Mouse (Mus musculus) heart, embryonic 13.5 days (tissue): ENCODE measurements around the gene Synpo2. TPM values are rescaled to one million over a fixed set of nuclear protein-coding genes. Genes with fewer than 3 reads are reported as not detected.

ENCODE experiments used
- ATAC-seq: fragments of 200-750 bp; cut with Nextera tagmentation; 2 replicates; pipeline ENCODE4 v1.8.0; 2017; ENCODE audit warnings: moderate TSS enrichment; ENCODE audit not compliant: insufficient number of reproducible peaks, low FRiP score, low TSS enrichment; ENCODE audit errors: extremely low read depth
- H3K27ac ChIP-seq: fragments of 300-500 bp; sonication (generic); replicated peaks from 2 replicates; pipeline ENCODE4 v1.5.1; 2015; ENCODE audit warnings: moderate library complexity, mild to moderate bottlenecking, inconsistent platforms
- H3K27me3 ChIP-seq: fragments of 300-500 bp; sonication (generic); replicated peaks from 2 replicates; pipeline ENCODE4 v1.6.1; 2015; ENCODE audit warnings: mild to moderate bottlenecking, inconsistent platforms
- H3K36me3 ChIP-seq: fragments of 300-500 bp; sonication (generic); 2 replicates; pipeline ENCODE4 v1.6.1; 2015; ENCODE audit warnings: mild to moderate bottlenecking, inconsistent platforms
- H3K4me1 ChIP-seq: fragments of 300-500 bp; sonication (generic); 2 replicates; pipeline ENCODE4 v1.6.1; 2015; ENCODE audit warnings: inconsistent platforms
- H3K4me2 ChIP-seq: fragments of 300-500 bp; sonication (generic); 2 replicates; pipeline ENCODE4 v1.6.1; 2015; ENCODE audit warnings: inconsistent platforms, mild to moderate bottlenecking, moderate library complexity
- H3K4me3 ChIP-seq: fragments of 300-500 bp; sonication (generic); 2 replicates; pipeline ENCODE4 v1.5.1; 2015; ENCODE audit warnings: moderate library complexity, mild to moderate bottlenecking, inconsistent platforms
- H3K9ac ChIP-seq: fragments of 300-500 bp; sonication (generic); 2 replicates; pipeline ENCODE4 v1.6.1; 2015; ENCODE audit warnings: inconsistent platforms, mild to moderate bottlenecking, moderate library complexity
- H3K9me3 ChIP-seq: fragments of 300-500 bp; sonication (generic); 2 replicates; pipeline ENCODE4 v1.6.1; 2016; ENCODE audit warnings: inconsistent platforms
- WGBS: fragments of 180-500 bp; shearing (Covaris S2); methylation state at CpG from one replicate; pipeline ENCODE4 v1.1.7; 2015; ENCODE audit warnings: mixed read lengths; 5-methylcytosine and 5-hydroxymethylcytosine counted together
- polyA plus RNA-seq: library from polyadenylated mRNA; unstranded; fragments of >200 nt; fragmentation: Nextera tagmentation; extraction: Ambion mirVana; gene quantifications from 2 replicates; pipeline ENCODE4 v1.2.1, GENCODE M21; 2015

Synpo2 gene
- polyA plus RNA-seq, 1 experiment from 2014 or later = 16.8 TPM

DNA sequence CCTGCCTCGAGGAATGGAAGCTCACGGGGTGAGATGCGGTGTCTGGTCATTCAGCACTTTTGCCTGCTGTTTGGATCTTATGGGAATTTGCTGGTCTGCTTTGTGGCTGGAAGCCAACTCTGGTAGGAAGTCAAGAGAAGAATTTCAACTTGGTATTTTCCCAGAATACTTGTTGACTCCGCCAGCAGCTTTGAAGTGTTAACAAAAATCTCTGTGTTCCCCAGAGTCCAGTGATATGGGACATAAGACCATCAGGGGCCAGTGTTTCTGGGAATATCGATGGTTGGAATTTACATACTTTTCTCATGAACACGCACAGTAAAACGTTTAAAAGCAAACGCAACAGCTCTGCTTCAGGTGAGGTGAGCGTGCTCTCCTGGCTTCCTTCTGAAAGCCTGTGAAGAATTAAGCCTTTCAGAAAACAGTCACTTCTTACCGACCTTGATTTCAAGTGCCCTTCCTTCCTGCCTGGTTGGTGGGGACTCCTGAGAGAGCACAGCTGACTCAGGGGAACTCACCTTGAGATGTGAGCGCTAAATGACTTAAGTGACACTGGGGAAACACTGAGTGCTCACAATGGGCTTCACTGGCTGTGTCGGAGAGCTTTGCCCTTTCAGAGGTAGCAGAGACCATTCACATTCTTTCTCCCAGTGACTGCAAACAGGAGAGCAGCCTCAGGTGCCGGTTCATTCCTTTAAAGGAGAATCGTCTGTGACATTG is 128.0 kb downstream of the Synpo2 start:
- no peak for ATAC-seq
- H3K9me3 ChIP-seq = no peaks in the 10 kb centered on the region
- no peak overlapping the region for H3K4me3 ChIP-seq
- H3K4me2 ChIP-seq = peak overlapping the region; percentile 24
- WGBS = 40% methylated on average over 14 of the region's 14 CpGs
- peaks cover 46% of the 10 kb centered on the region for H3K4me1 ChIP-seq
- H3K36me3 ChIP-seq = peaks cover 30% of the 10 kb centered on the region
- no peaks in the 10 kb centered on the region for H3K27me3 ChIP-seq
- H3K9ac ChIP-seq = peak overlapping the region; percentile 55
- peak overlapping the region; percentile 68 for H3K27ac ChIP-seq

DNA sequence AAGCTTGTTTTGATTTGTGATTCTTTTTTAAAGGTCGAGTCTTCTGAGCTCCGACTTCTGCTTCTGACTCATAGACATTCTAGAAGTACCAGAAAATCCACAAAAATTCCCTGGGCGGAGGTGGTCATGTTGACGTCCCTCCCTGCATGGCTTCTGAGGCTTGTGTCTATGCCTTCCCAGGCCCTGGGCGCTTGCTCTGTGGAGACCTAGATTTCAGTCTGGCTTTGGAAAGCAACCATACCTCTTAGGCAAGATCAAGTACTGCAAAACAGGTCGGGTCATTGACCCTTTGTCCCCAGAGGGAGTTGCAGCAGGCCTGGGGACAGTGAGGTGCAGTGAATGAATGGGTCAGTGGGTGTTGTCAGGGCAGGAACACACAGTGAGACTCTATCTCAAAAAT is 131.6 kb downstream of the Synpo2 start:
- no peak for ATAC-seq
- WGBS = 78% methylated on average over 6 of the region's 6 CpGs
- H3K4me2 ChIP-seq = no peak overlapping the region
- no peaks in the 10 kb centered on the region for H3K36me3 ChIP-seq
- H3K27ac ChIP-seq = no peak overlapping the region
- H3K4me3 ChIP-seq = no peak overlapping the region
- H3K9ac ChIP-seq = no peak overlapping the region
- no peaks in the 10 kb centered on the region for H3K9me3 ChIP-seq
- H3K4me1 ChIP-seq = peaks cover 21% of the 10 kb centered on the region
- H3K27me3 ChIP-seq = no peaks in the 10 kb centered on the region

DNA sequence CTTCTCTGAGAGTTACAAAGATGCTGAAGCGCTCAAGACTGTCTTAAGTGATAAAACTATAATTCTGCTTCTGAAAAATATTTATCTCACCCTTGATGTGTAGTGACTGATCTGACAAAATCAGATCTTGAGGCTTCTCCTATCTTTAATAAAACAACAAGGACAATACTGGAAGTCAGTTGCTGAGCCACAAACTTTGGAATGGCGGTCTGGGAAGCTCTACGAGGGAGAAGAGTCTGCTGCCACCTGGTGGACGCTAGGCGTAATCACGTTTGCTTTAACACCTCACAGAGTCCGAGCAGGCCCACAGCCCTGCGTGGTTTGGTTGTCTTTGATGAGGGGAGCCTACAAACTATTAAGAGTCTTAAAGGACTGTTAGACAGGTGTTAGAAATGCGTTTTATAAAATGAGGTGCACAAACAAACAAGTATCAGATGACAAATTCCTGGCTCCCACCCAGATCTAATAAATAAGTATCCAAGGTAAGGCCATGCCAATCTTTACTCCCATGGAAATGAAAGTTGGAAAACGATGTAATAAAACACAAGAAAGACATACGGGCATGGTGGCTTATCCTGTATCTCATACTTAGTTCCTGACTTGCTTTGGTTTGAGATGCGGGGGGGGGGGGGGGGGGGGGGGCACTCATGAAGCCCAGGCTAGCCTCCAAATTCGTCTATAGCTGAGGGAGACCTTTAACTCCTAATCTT is 132.6 kb downstream of the Synpo2 start:
- WGBS = 18% methylated on average over 12 of the region's 13 CpGs
- H3K4me3 ChIP-seq = no peak overlapping the region
- H3K9me3 ChIP-seq = no peaks in the 10 kb centered on the region
- H3K27me3 ChIP-seq = no peaks in the 10 kb centered on the region
- ATAC-seq = peak; percentile 25; the same call in 1 of the 2 replicates
- no peak overlapping the region for H3K9ac ChIP-seq
- 0 out of 2 replicates have a peak overlapping the region, but pooled peaks have one; percentile 20 for H3K27ac ChIP-seq
- H3K4me1 ChIP-seq = peaks cover 11% of the 10 kb centered on the region
- no peaks in the 10 kb centered on the region for H3K36me3 ChIP-seq
- no peak overlapping the region for H3K4me2 ChIP-seq

DNA sequence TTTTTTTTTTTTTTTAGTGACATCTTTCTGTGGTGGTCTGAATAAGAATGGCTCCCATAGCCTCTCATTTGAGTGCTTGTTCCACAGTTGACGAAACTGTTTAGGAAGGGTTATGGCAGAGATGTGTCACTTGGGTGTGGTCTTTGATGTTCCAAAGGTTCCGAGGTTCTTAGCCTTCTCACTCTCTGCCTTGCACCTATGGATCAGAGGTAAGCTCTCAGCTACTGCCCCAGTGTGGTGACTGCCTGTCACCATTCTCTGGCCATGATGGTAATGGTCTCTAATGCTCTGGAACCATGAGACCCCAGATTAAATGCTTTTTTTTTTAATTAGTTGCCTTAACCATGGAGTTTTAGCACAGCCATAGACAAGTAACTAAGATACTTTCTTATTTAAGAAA is 134.2 kb downstream of the Synpo2 start:
- WGBS = 87% methylated on average over 2 of the region's 2 CpGs
- Histone ChIP-seq H3K4me1 (no peaks in the 10 kb centered on the region), H3K36me3 (no peaks in the 10 kb centered on the region), H3K27me3 (no peaks in the 10 kb centered on the region), H3K9ac (no peak overlapping the region), H3K9me3 (no peaks in the 10 kb centered on the region), H3K4me3 (no peak overlapping the region), H3K4me2 (no peak overlapping the region), H3K27ac (no peak overlapping the region)
- no peak for ATAC-seq

DNA sequence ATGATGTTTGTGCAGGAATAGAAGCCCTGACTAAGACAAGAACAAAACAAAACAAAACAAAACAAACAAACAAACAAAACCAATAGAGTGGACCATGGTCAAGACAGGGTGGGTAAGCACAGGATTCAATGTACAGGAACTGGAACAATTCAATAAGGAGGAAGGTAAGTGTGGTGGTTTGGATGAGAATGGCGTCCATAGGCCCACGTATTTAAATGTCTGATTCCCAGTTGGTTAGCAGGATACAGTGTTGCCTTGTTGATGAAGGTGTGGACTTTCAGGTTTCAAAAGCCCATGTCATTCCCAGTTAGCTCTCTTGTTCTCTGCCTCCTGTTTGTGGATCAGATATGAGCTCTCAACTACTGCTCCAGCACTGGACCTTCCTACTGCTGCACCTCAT is 140.8 kb downstream of the Synpo2 start:
- H3K27ac ChIP-seq = no peak overlapping the region
- H3K36me3 ChIP-seq = no peaks in the 10 kb centered on the region
- no peak overlapping the region for H3K4me2 ChIP-seq
- no peak for ATAC-seq
- 87% methylated on average over 2 of the region's 2 CpGs for WGBS
- no peak overlapping the region for H3K9ac ChIP-seq
- no peaks in the 10 kb centered on the region for H3K27me3 ChIP-seq
- H3K4me3 ChIP-seq = no peak overlapping the region
- no peaks in the 10 kb centered on the region for H3K9me3 ChIP-seq
- peaks cover 30% of the 10 kb centered on the region for H3K4me1 ChIP-seq

DNA sequence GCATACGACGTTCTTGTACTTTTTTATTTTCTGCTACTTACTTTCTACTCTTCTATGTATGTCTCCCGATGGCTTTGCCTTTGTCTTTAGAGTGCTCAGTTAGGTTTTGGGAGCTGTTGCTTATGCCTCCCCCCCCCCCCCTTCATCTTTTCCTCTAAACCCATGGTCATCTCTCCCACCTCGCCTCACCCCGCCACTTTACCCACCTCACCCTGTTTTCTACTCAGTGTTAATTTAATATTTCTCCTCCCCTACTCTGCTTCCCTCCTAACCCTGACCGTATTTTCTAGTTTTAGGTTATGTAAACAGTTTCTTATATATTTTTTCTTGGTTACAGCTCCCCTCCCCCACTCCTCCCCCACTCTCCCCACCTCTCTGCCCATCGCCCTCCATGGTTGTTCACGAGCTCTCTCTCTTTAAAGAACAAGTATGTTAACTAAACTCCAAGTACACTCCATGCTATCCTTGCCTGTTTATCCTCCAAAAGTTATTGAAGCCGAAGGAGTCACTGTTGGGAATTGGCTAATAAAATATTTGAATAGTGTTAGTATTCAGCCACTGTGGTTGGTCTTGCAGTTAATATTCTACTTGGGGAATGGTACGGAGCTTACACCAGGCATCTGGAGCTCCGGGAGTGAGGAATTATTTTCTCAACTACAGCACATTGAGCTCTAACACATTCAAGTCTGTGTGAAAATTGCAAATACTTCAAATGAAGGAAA is 142.1 kb downstream of the Synpo2 start:
- H3K4me3 ChIP-seq = no peak overlapping the region
- no peaks in the 10 kb centered on the region for H3K27me3 ChIP-seq
- 72% methylated on average over 11 of the region's 11 CpGs for WGBS
- no peak for ATAC-seq
- peak overlapping the region; percentile 93 for H3K27ac ChIP-seq
- peak overlapping the region; percentile 40 for H3K4me2 ChIP-seq
- no peaks in the 10 kb centered on the region for H3K36me3 ChIP-seq
- H3K4me1 ChIP-seq = peaks cover 40% of the 10 kb centered on the region
- H3K9ac ChIP-seq = peak overlapping the region; percentile 63
- no peaks in the 10 kb centered on the region for H3K9me3 ChIP-seq

DNA sequence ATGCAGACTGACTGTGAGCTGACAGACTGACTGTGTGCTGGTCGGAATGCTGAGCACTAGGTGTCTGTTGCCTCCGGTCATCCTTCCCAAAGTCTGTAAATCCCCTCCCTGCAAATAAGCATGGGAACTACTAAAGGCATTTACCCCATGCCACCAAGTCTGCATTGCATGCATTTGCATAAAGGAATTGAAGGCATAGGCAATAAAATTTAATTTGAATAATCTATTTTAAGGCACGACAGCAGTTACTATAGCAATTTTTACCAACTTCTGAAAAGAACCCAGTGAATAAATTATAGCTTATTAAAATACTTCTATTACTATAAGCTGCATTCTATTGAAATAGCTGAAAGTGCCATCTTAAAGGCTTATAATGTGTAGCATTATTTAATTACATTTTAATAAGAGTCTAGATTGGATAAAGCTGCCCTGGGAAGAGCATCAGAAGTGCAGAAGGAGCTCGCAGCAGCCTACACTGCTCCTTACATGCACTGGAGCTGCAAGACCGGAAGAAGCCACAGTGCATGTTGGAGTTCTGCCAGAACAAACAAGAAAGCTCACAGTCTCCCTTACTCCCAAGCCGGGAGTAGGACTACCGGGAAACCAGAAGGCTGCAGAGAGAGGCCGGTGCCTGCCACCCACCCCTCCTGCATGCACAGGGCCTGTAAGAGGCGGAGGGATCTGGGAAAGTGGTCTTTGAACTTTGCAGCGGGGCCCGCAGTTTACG is 142.9 kb downstream of the Synpo2 start:
- Histone ChIP-seq H3K4me2 (peak overlapping the region; percentile 40), H3K27me3 (no peaks in the 10 kb centered on the region), H3K36me3 (no peaks in the 10 kb centered on the region), H3K4me1 (peaks cover 40% of the 10 kb centered on the region), H3K4me3 (no peak overlapping the region), H3K9me3 (no peaks in the 10 kb centered on the region), H3K9ac (peak overlapping the region; percentile 63), H3K27ac (peak overlapping the region; percentile 93)
- WGBS = 37% methylated on average over 12 of the region's 12 CpGs
- ATAC-seq = no peak

DNA sequence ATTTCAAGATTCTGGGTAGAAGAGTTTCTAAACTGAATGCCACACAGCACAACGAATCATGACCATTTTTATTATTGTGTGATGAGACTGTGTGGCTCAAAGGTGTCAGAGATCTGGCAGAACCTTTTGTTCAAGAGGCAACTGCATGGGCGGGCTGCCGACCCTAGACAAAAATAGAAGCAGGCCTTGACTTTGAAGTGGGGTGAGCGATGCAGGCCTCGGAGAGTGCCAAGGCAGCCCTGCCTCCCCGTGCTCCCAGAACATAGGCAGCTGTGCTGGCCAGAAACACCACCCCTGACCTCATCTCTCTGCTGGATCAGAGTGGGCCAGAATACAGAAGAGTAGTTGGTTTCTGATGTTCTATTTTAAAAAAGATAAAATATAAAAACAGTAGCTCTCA is 143.5 kb downstream of the Synpo2 start:
- Histone ChIP-seq H3K36me3 (no peaks in the 10 kb centered on the region), H3K4me2 (peak overlapping the region; percentile 40), H3K4me1 (peaks cover 40% of the 10 kb centered on the region), H3K27ac (peak overlapping the region; percentile 93), H3K9me3 (no peaks in the 10 kb centered on the region), H3K4me3 (no peak overlapping the region), H3K27me3 (no peaks in the 10 kb centered on the region), H3K9ac (peak overlapping the region; percentile 52; the same call in 1 of the 2 replicates)
- ATAC-seq = no peak; the same call in 1 of the 2 replicates
- 11% methylated on average over 6 of the region's 6 CpGs for WGBS

DNA sequence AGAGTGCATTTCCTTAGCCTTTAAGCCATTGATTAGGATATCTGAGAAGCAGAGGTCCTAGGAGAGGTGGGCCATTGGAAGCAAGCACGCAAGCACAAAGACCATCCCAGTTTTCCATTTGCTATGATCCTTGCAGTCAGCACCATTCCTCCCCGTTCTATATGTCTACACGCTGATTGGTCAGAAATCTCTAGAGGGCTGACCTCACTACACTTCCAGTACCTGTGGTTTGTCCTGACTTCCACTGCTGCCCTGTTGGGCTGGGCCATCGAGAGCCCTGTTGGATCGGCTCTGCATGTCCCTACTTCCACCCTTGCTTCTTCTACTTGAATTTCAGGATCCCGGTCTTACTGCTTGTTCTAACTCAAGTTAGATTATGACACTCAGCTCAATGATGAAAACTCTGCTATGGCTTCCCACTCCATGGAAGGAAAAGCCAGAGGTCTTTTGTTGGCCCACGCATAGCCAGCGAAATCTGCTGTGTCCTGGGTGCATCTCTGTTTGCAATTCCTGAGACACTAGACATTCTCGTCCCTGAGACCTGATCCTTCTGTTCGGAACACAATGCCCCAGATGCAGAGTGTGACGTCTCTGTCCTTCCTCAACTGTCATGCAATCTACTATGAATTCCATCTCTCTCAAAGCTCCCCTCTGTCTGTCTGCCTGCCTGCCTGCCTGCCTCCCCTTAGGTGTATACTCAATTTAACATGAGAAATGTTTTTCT is 146.5 kb downstream of the Synpo2 start:
- Histone ChIP-seq H3K4me3 (no peak overlapping the region), H3K36me3 (no peaks in the 10 kb centered on the region), H3K9me3 (no peaks in the 10 kb centered on the region), H3K4me2 (no peak overlapping the region), H3K9ac (no peak overlapping the region), H3K4me1 (peaks cover 48% of the 10 kb centered on the region), H3K27me3 (no peaks in the 10 kb centered on the region), H3K27ac (peak overlapping the region; percentile 16; the same call in 1 of the 2 replicates)
- WGBS = 66% methylated on average over 11 of the region's 11 CpGs
- no peak for ATAC-seq

DNA sequence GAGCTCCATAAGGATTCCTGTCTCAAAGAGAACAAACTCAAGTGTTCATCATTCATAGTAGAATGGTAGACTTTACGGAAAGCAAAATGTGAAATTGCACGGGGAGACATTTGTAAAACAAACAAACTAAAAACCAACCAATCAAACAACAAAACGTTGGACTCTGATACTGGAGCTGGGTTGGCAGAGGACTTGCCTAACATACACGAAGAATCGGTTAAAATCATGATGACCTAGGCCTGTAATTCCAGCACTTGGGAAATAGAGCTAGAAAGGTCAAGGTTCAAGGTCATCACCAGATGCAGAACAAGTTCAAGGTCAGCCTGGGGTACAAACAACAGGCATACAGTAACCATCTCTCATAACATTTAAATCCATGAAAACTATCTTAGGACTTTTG is 147.7 kb downstream of the Synpo2 start:
- no peak for ATAC-seq
- H3K27ac ChIP-seq = no peak overlapping the region
- H3K27me3 ChIP-seq = no peaks in the 10 kb centered on the region
- H3K4me3 ChIP-seq = no peak overlapping the region
- H3K4me1 ChIP-seq = peaks cover 40% of the 10 kb centered on the region
- H3K9ac ChIP-seq = no peak overlapping the region
- WGBS = 82% methylated on average over 5 of the region's 5 CpGs
- no peaks in the 10 kb centered on the region for H3K9me3 ChIP-seq
- H3K36me3 ChIP-seq = no peaks in the 10 kb centered on the region
- H3K4me2 ChIP-seq = no peak overlapping the region
